Mouse (Mus musculus) gastrocnemius, postnatal 36 days (tissue): ENCODE data around the gene Foxj1. TPM values are rescaled to one million over a fixed set of nuclear protein-coding genes. Genes with fewer than 3 reads are reported as not detected.
A peak's percentile ranks its signal among the peaks of the same experiment; 100 is the strongest.

Source experiments
- DNase-seq, 2 experiments: peaks; one replicate each; pipeline ENCODE4 v3.0.0; 2022
- intact Hi-C: fragments of 180-260 bp; cut with DNase I; formaldehyde crosslinking; loops from one replicate; pipeline ENCODE4 v1.15.1; 2025
- total RNA-seq, 2 experiments: library from RNA; stranded (reverse); gene quantifications; 2 replicates each; pipeline ENCODE4 v1.2.3; 2021

Foxj1 gene
- total RNA-seq, 2 experiments from 2014 or later, result not detected

- DNase-seq, result no peak
- intact Hi-C loops, result no loop called here
These were observed 28.0 kb downstream of the Foxj1 start, which contains the start of gene Exoc7 for GRCm38 (mm10) chr11:116307019-116307725. Gene Exoc7 (minus strand): TSS chr11:116307233.

GRCm38 (mm10) chr11:116306126-116306982 is 28.8 kb downstream of the Foxj1 start:
- intact Hi-C loops, result no loop called here

GRCm38 (mm10) chr11:116305423-116305822 is 29.8 kb downstream of the Foxj1 start:
- intact Hi-C loops, result no loop called here
- no peak for DNase-seq

More at GRCm38 (mm10) chr11:116306126-116306982, 28.8 kb downstream of the Foxj1 start:
- peak; percentile 86 to 90 for DNase-seq

- intact Hi-C loops, result no loop called here
- peak in 1 of 2 experiments; percentile 2 for DNase-seq
These were observed 36.6 kb downstream of the Foxj1 start for GRCm38 (mm10) chr11:116298621-116299020.

- intact Hi-C loops, result no loop called here
- peak in 1 of 2 experiments; percentile 2 for DNase-seq
These were observed 37.0 kb downstream of the Foxj1 start for GRCm38 (mm10) chr11:116298221-116298620.

- DNase-seq, result no peak
- intact Hi-C loops, result no loop called here
These were observed 38.2 kb downstream of the Foxj1 start for GRCm38 (mm10) chr11:116297017-116297416.

- DNase-seq, result no peak
- intact Hi-C loops, result no loop called here
These were observed 38.9 kb downstream of the Foxj1 start for GRCm38 (mm10) chr11:116296191-116296734.

- DNase-seq, result no peak
These were observed 40.9 kb downstream of the Foxj1 start for GRCm38 (mm10) chr11:116294319-116294718.

GRCm38 (mm10) chr11:116293538-116294137 is 41.6 kb downstream of the Foxj1 start:
- no peak for DNase-seq
- intact Hi-C loops, result loop anchor here (2.0 kb wide), 1 partner anchor 67 kb away; no protein-coding TSS in a partner anchor

More at GRCm38 (mm10) chr11:116294319-116294718, 40.9 kb downstream of the Foxj1 start:
- intact Hi-C loops, result no loop called here

- intact Hi-C loops, result loop anchor here (2.0 kb wide), 1 partner anchor 66 kb away; no protein-coding TSS in a partner anchor
- peak in 1 of 2 experiments; percentile 1 for DNase-seq
These were observed 42.8 kb downstream of the Foxj1 start for GRCm38 (mm10) chr11:116292401-116292800.

GRCm38 (mm10) chr11:116290556-116290955 is 44.6 kb downstream of the Foxj1 start:
- no peak for DNase-seq
- intact Hi-C loops, result no loop called here

GRCm38 (mm10) chr11:116287351-116287750 is 47.8 kb downstream of the Foxj1 start:
- DNase-seq, result no peak
- intact Hi-C loops, result no loop called here

GRCm38 (mm10) chr11:116285770-116286191 is 49.4 kb downstream of the Foxj1 start:
- no peak for DNase-seq
- intact Hi-C loops, result no loop called here

GRCm38 (mm10) chr11:116283982-116284381 is 51.2 kb downstream of the Foxj1 start:
- no peak for DNase-seq
- intact Hi-C loops, result no loop called here

- intact Hi-C loops, result no loop called here
- no peak for DNase-seq
These were observed 52.2 kb downstream of the Foxj1 start for GRCm38 (mm10) chr11:116282912-116283521.

- intact Hi-C loops, result no loop called here
- DNase-seq, result no peak
These were observed 53.1 kb downstream of the Foxj1 start for GRCm38 (mm10) chr11:116282089-116282488.

GRCm38 (mm10) chr11:116281671-116282070 is 53.5 kb downstream of the Foxj1 start:
- intact Hi-C loops, result no loop called here
- no peak for DNase-seq

GRCm38 (mm10) chr11:116280751-116281663 is 54.2 kb downstream of the Foxj1 start, which contains the start of gene Galr2:
Gene Galr2 (plus strand): TSS chr11:116280939.
- no peak for DNase-seq
- intact Hi-C loops, result no loop called here
